In the genomic region with DNA sequence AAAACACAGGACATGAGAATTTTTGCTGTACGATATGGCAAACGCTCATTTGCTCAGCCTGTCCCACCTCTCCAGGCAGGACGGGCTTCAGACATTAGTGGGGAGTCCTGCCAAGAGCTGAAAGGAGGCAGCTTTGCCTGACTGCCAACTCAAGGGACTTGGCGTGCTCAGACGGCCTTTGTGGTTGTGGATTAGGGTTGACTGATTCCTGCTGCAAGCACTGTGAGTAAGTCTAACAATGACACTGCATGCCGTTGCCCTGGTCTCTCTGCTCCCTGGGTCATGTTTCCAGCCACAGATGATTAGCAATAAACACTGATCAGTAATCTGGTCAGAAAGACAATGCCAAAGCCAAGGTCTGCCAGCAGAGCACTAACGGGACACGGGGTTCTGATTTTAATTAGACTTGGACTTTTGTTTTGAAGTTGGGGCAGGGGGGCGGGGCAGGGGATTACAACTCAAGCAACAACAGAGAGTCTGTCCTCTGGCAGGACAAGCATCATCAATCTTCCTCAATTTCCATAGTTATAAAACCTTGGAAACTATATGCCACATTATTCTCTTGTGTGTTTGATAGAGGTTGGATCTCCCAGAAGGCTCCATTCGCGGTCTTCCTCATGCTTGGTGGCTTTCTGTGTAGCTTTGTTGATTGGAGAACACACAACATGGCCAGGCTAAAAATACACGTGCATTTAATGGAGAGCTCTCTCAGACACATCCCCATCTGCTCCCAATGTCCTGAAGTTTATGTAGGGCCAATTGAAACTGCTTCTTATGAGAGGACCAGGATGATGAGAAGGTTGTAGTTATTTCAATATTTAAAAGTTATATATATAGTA, we compare ENCODE assay signal across 8 mouse cellular contexts.
DNase-seq lines count a peak whose midpoint lies in the region; ATAC-seq and TF ChIP-seq lines count a peak whose summit lies in the region.

No protein-coding gene starts in this region.

- H3K4me3 ChIP-seq in kidney, embryonic 16.5 days (ENCODE audit: low read length), result no peak overlapping the region

- ATAC-seq in cerebellum, adult (ENCODE audit: insufficient number of reproducible peaks, low FRiP score, low TSS enrichment), result no peak
- peak; percentile 76; the same call in 1 of the 2 replicates for ATAC-seq in kidney, embryonic 16.5 days (ENCODE audit: low FRiP score, low TSS enrichment)

- peak overlapping the region; percentile 32 for H3K4me2 ChIP-seq in kidney, embryonic 16.5 days (replicated peaks; ENCODE audit: low read depth, low read length)

- 32% methylated on average over 12 of the region's 12 CpGs for WGBS in kidney, embryonic 16.5 days

- no peak overlapping the region for H3K9ac ChIP-seq in kidney, embryonic 16.5 days (replicated peaks; ENCODE audit: low read length)

- no peak overlapping the region for H3K27ac ChIP-seq in kidney, embryonic 16.5 days (ENCODE audit: low read length)

- H3K9me3 ChIP-seq in kidney, embryonic 16.5 days (ENCODE audit: low read length), result no peaks in the 10 kb centered on the region

- peak; percentile 5 to 23 for DNase-seq in cerebellum, postnatal 25 days
- DNase-seq in brain, embryonic 14.5 days (ENCODE audit: low read depth), result peak; percentile 92
- peak; percentile 11 to 16 for DNase-seq in frontal cortex, postnatal 36 days (ENCODE audit: low spot score in 2 of 2)
- peak; percentile 35 for DNase-seq in lung, postnatal 36 days
- DNase-seq in urinary bladder, postnatal 36 days (ENCODE audit: low spot score in 2 of 2), result peak; percentile 20 to 50
- DNase-seq in B cell, adult 2 months, result no peak

- TF ChIP-seq POLR2A in brain, embryonic 14.5 days (IDR thresholded peaks at IDR 0.05; ENCODE audit: borderline replicate concordance, extremely low read depth, insufficient read depth, insufficient read length, poor library complexity, severe bottlenecking), result no peak

- no peaks in the 10 kb centered on the region for H3K36me3 ChIP-seq in kidney, embryonic 16.5 days (ENCODE audit: insufficient read depth, low read length)

- TF ChIP-seq CTCF in brain, embryonic 14.5 days (IDR thresholded peaks at IDR 0.05; ENCODE audit: borderline replicate concordance, extremely low read depth, insufficient read depth, insufficient read length), result no peak

- H3K4me1 ChIP-seq in kidney, embryonic 16.5 days (ENCODE audit: insufficient read depth, low read length), result peaks cover 5% of the 10 kb centered on the region; the same call in 1 of the 2 replicates

- H3K27me3 ChIP-seq in kidney, embryonic 16.5 days (ENCODE audit: insufficient read depth, low read length), result no peaks in the 10 kb centered on the region

Comparison
In these comparisons a context has a peak if more than half of its experiments do, and no peak if none do; other contexts are left out.
1. DNase-seq: peak in cerebellum, postnatal 25 days (2 of 2), brain, embryonic 14.5 days (single experiment), frontal cortex, postnatal 36 days (2 of 2), lung, postnatal 36 days (single experiment) and urinary bladder, postnatal 36 days (2 of 2); none in B cell, adult 2 months (0 of 2).